Mouse (Mus musculus): ENCODE measurements at regions not wholly inside any gene's neighbourhood (a gene's known extent, or its start where the extent isn't known, plus 50 kb on each side); places are given as distances from the start of the nearest gene placed in this dataset.
A peak's percentile ranks its signal among the peaks of the same experiment; 100 is the strongest.

DNA sequence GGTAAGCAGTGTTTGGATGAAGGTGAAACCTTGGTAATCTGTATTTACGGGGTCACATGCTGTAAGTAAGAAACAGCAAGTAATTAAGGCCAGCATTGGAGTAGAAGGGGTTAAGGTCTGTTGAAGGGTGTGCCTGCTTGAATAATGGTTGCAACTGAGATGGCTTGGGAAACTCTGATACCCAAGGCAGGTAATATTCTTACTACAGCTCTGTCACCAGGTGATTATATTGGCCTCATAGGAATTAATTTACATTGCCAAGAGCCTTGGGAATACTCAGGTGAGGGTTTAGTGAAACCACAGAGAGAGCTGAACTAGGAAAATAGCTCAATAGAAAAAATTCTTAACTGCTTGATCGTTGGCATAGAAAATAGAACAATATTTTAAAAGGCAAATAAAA lies 73.8 kb upstream of the Lcorl start:
- no peak for DNase-seq (ENCODE audit: low spot score)

GRCm38 (mm10) chr5:45925879-45926410 lies 68.5 kb upstream of the Lcorl start:
- DNase-seq (ENCODE audit: low spot score), result peak; percentile 33

DNA sequence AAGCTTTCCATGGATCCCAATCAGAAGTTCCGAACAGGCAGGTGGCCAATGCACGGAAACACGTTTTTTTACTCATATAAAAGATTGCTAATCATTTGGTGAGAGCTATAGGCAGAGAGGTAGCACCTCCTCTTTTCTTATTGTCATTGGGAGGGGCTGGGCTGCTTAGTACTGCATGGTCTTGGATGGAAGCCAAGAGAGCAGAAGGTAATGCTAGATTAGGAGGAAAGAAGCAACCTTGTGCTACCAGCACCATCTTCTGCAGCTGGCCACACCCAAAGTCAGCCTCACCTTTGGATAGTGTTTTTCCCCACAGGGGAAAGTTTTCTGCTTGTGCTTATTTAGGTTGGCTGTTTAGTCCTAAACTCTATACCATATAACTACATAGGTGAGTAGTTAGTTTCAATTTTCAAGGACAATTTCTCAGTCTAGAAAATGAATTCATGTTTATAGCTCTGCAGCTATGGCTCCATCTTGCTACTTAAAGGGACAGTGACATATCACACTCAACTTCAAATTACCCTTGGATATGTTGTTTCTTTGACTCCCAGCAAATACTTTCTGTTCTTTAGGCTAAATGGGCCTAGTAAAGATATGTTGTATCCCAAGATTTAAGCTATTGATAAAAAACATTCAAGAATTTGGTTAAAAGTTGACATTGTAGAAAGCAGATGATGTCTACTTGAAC lies 66.6 kb upstream of the Lcorl start:
- no peak for DNase-seq (ENCODE audit: low spot score)
